Mouse (Mus musculus) forebrain, postnatal 0 days (tissue): Measurements from ENCODE around the gene Zfp113. TPM values are rescaled to one million over a fixed set of nuclear protein-coding genes. Genes with fewer than 3 reads are reported as not detected.

Experiments used
- ATAC-seq: fragments of 200-750 bp; cut with Nextera tagmentation; 2 replicates; pipeline ENCODE4 v1.8.0; 2017; ENCODE audit warnings: mild to moderate bottlenecking, moderate library complexity
- DNase-seq: peaks from one replicate; pipeline ENCODE4 v3.0.0-alpha.2; 2015
- H3K27ac ChIP-seq: fragments of 300-500 bp; sonication (generic); 2 replicates; pipeline ENCODE4 v1.5.1; 2014; ENCODE audit warnings: low read depth, mild to moderate bottlenecking, antibody characterized with exemption, low read length, moderate library complexity, mixed read lengths
- H3K27me3 ChIP-seq: fragments of 300-500 bp; sonication (generic); 2 replicates; pipeline ENCODE4 v1.6.1; 2014; ENCODE audit warnings: mild to moderate bottlenecking, low read length, mixed read lengths; ENCODE audit not compliant: insufficient read depth
- H3K36me3 ChIP-seq: fragments of 300-500 bp; sonication (generic); 2 replicates; pipeline ENCODE4 v1.6.1; 2014; ENCODE audit warnings: mild to moderate bottlenecking, moderate library complexity; ENCODE audit not compliant: insufficient read depth
- H3K4me1 ChIP-seq: fragments of 300-500 bp; sonication (generic); 2 replicates; pipeline ENCODE4 v1.6.1; 2014; ENCODE audit warnings: antibody characterized with exemption; ENCODE audit not compliant: insufficient read depth
- H3K4me2 ChIP-seq: fragments of 300-500 bp; sonication (generic); 2 replicates; pipeline ENCODE4 v1.6.1; 2014; ENCODE audit warnings: low read depth, mild to moderate bottlenecking, moderate library complexity
- H3K4me3 ChIP-seq: fragments of 300-500 bp; sonication (generic); 2 replicates; pipeline ENCODE4 v1.5.1; 2014; ENCODE audit warnings: low read depth, low read length, mixed read lengths
- H3K9ac ChIP-seq: fragments of 300-500 bp; sonication (generic); 2 replicates; pipeline ENCODE4 v1.6.1; 2014; ENCODE audit warnings: mild to moderate bottlenecking
- H3K9me3 ChIP-seq: fragments of 300-500 bp; sonication (generic); 2 replicates; pipeline ENCODE4 v1.6.1; 2016; ENCODE audit warnings: low read length
- CTCF ChIP-seq: sonication (generic); IDR thresholded peaks from 2 replicates; pipeline ENCODE4 v1.5.1; 2016; ENCODE audit warnings: antibody characterized with exemption, control low read depth, low read depth
- WGBS: fragments of 180-500 bp; shearing (Covaris S2); extraction: QIAGEN DNeasy Blood & Tissue Kit; methylation state at CpG from one replicate; pipeline ENCODE4 v1.1.7; 2014; 5-methylcytosine and 5-hydroxymethylcytosine counted together
- polyA plus RNA-seq: library from polyadenylated mRNA; unstranded; fragments of >200 nt; fragmentation: Nextera tagmentation; extraction: Ambion mirVana; gene quantifications from 2 replicates; pipeline ENCODE4 v1.2.1, GENCODE M21; 2015
- total RNA-seq: library from RNA; depleted of rRNA; stranded (reverse); fragments of >200 nt; gene quantifications from 2 replicates; pipeline ENCODE4 v1.2.3, GENCODE M21; 2014; rRNA removed

The Zfp113 gene
- 13.6 and 13.8 TPM in 2 replicates for total RNA-seq
- polyA plus RNA-seq = 6.0 and 10.7 TPM in 2 replicates

DNA sequence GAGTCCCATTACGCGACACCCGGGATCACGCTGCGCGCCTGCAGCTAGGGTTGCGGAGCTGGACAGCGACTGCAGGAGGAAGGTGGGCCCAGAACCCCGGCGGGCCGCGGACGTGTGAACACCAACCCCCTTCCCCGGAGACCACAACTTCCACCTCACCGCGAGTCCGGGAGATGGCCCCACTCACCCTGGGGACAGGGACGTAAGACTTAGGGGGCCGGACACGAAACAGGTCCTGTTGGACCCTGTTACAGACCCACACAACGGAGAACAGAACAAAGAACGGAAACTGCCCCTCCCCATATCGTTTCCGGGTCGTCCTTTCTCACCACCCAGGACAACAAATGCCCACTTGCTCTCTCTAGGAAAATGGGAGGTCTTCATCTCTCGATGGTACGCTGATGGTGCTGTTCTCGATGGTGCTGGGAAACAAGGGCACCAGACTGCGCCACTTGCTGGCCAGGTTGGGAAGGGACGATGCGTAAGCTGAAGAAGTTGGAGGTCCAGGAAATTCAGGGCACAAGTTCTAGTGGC is at the start of gene Zfp113:
Zfp113 (minus strand) TSS at position 302 of the 534 bp plus-strand sequence.
- DNase-seq (peak; percentile 94), ATAC-seq (peak; percentile 99)
- peak within 1 kb of the TSS; percentile 97 for H3K9ac ChIP-seq
- peak within 1 kb of the TSS; percentile 69 for H3K4me2 ChIP-seq
- H3K9me3 ChIP-seq = no peaks in the 10 kb centered on the region
- WGBS = under 1% methylated on average over 31 of the region's 31 CpGs
- H3K4me3 ChIP-seq = peak within 1 kb of the TSS; percentile 65
- H3K27ac ChIP-seq = peak within 1 kb of the TSS; percentile 97
- peak; percentile 92 for TF ChIP-seq CTCF
- H3K4me1 ChIP-seq = peaks cover 8% of the 10 kb centered on the region; the same call in 1 of the 2 replicates
- peaks cover 5% of the 10 kb centered on the region for H3K36me3 ChIP-seq
- no peaks in the 10 kb centered on the region for H3K27me3 ChIP-seq

- 80% methylated on average over 3 of the region's 3 CpGs for WGBS
- H3K9me3 ChIP-seq = no peaks in the 10 kb centered on the region
- H3K4me1 ChIP-seq = no peaks in the 10 kb centered on the region
- DNase-seq = no peak
- no peak overlapping the region for H3K9ac ChIP-seq
- no peak for ATAC-seq
- H3K27me3 ChIP-seq = no peaks in the 10 kb centered on the region
- H3K4me2 ChIP-seq = no peak overlapping the region
- no peak overlapping the region for H3K27ac ChIP-seq
- TF ChIP-seq CTCF = no peak
- H3K36me3 ChIP-seq = no peaks in the 10 kb centered on the region
- H3K4me3 ChIP-seq = no peak overlapping the region
Observed at GRCm38 (mm10) chr5:138202086-138202485, 46.5 kb upstream of the Zfp113 start.

GRCm38 (mm10) chr5:138199576-138199975 is 44.0 kb upstream of the Zfp113 start:
- ATAC-seq = no peak
- Histone ChIP-seq H3K27ac (no peak overlapping the region), H3K4me1 (no peaks in the 10 kb centered on the region), H3K9ac (no peak overlapping the region), H3K36me3 (no peaks in the 10 kb centered on the region), H3K4me3 (no peak overlapping the region), H3K27me3 (no peaks in the 10 kb centered on the region), H3K9me3 (no peaks in the 10 kb centered on the region), H3K4me2 (no peak overlapping the region)
- peak; percentile 61 for TF ChIP-seq CTCF
- 0% methylated on average over 1 of the region's 1 CpGs for WGBS
- peak; percentile 37 for DNase-seq

GRCm38 (mm10) chr5:138195463-138195862 is 39.9 kb upstream of the Zfp113 start:
- 0 out of 2 replicates have a peak, but pooled peaks cover 5% of the 10 kb centered on the region for H3K4me1 ChIP-seq
- H3K9ac ChIP-seq = peak overlapping the region; percentile 93
- no peaks in the 10 kb centered on the region; the same call in none of the 2 replicates for H3K36me3 ChIP-seq
- peak overlapping the region; percentile 96 for H3K4me2 ChIP-seq
- no peak for TF ChIP-seq CTCF
- no peaks in the 10 kb centered on the region for H3K27me3 ChIP-seq
- peak; percentile 9 for DNase-seq
- peak overlapping the region; percentile 88; the same call in 1 of the 2 replicates for H3K27ac ChIP-seq
- no peak for ATAC-seq
- 67% methylated on average over 7 of the region's 7 CpGs for WGBS
- H3K9me3 ChIP-seq = no peaks in the 10 kb centered on the region
- peak overlapping the region; percentile 75 for H3K4me3 ChIP-seq

GRCm38 (mm10) chr5:138194755-138195345 is 39.3 kb upstream of the Zfp113 start:
- H3K9ac ChIP-seq = peak overlapping the region; percentile 93

GRCm38 (mm10) chr5:138193771-138194727 is 38.5 kb upstream of the Zfp113 start, which contains the start of gene Mblac1:
Gene Mblac1 (plus strand): TSS chr5:138194314.
- WGBS = 8% methylated on average over 53 of the region's 54 CpGs
- no peak; the same call in 1 of the 2 replicates for TF ChIP-seq CTCF
- Histone ChIP-seq H3K36me3 (peaks cover 5% of the 10 kb centered on the region), H3K4me3 (peak within 1 kb of the TSS; percentile 75), H3K4me1 (0 out of 2 replicates have a peak, but pooled peaks cover 5% of the 10 kb centered on the region), H3K9me3 (no peaks in the 10 kb centered on the region), H3K27ac (peak within 1 kb of the TSS; percentile 88), H3K4me2 (peak within 1 kb of the TSS; percentile 96), H3K27me3 (no peaks in the 10 kb centered on the region), H3K9ac (peak within 1 kb of the TSS; percentile 93)
- peak; percentile 84 for ATAC-seq
- DNase-seq = peak; percentile 90

More at GRCm38 (mm10) chr5:138194755-138195345, 39.3 kb upstream of the Zfp113 start:
- Histone ChIP-seq H3K27ac (peak overlapping the region; percentile 88), H3K4me1 (0 out of 2 replicates have a peak, but pooled peaks cover 5% of the 10 kb centered on the region), H3K27me3 (no peaks in the 10 kb centered on the region), H3K4me2 (peak overlapping the region; percentile 96), H3K36me3 (peaks cover 5% of the 10 kb centered on the region), H3K4me3 (peak overlapping the region; percentile 75), H3K9me3 (no peaks in the 10 kb centered on the region)
- DNase-seq (peak; percentile 59), ATAC-seq (peak; percentile 51)
- under 1% methylated on average over 29 of the region's 29 CpGs for WGBS
- no peak for TF ChIP-seq CTCF
